Mouse (Mus musculus) heart, adult 2 months (tissue): ENCODE measurements around the gene Gm49337.

Experiments
- CTCF ChIP-seq: fragments of 200-600 bp; IDR thresholded peaks from 2 replicates; pipeline ENCODE4 v1.8.1; 2022; ENCODE audit warnings: antibody characterized with exemption, mild to moderate bottlenecking, moderate library complexity
- EP300 ChIP-seq: fragments of 200-500 bp; IDR thresholded peaks from 2 replicates; pipeline ENCODE4 v1.6.1; 2011; ENCODE audit warnings: low read depth, low read length, control low read depth; ENCODE audit not compliant: insufficient read depth

DNA sequence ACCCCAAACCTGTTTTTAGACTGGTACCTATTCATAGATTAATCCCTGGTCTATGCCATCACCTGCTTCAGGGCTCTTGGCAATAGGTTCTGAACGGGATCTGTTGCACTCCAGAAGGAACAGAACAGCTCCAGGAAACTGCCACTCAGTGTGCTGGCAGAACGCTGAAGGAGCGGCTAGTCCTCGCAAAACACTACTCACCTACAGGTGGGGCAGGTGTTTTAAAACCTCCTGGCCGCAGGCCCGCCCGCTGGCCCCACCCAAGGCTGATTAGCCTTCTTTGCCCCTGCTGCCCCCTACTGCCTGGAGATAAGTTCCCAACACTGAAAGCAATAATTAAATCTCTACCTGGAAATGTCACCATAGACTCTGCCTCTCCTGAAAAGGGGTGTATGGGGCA lies 5.8 kb upstream of the Gm49337 start, which contains the start of gene Tspan1:
- TF ChIP-seq CTCF (peak; percentile 35), EP300 (no peak)
